11 mouse cellular contexts compared by ENCODE assay signal in genomic region chr10:86264618-86265017, GRCm38 (mm10). TPM values are rescaled to one million over a fixed set of nuclear protein-coding genes. Genes with fewer than 3 reads are reported as not detected.
A peak's percentile ranks its signal among the peaks of the same experiment; 100 is the strongest.
DNase-seq lines count a peak whose midpoint lies in the region; ATAC-seq and TF ChIP-seq lines count a peak whose summit lies in the region.
"Had no signal": no experiment of that assay in that cellular context is flagged by ENCODE, and none has a peak within 500 bp of the region (broad histone marks: within the 10 kb centered on the region; RNA-seq: fewer than 3 reads in every experiment).

No protein-coding gene starts in this region.

- H3K4me1 ChIP-seq in kidney, postnatal 0 days (replicated peaks; ENCODE audit: insufficient read depth, low read length) = no peaks in the 10 kb centered on the region

- no peak overlapping the region for H3K4me3 ChIP-seq in kidney, postnatal 0 days (replicated peaks; ENCODE audit: low read depth, low read length)
- H3K4me3 ChIP-seq: erythroblast, embryonic 14.5 days had no signal

- H3K4me2 ChIP-seq in kidney, postnatal 0 days (ENCODE audit: low read length) = no peak overlapping the region

- 0 out of 2 replicates have a peak, but pooled peaks have one; percentile 24 for TF ChIP-seq CTCF in kidney, postnatal 0 days (IDR thresholded peaks at IDR 0.05; ENCODE audit: low read depth)

- peak overlapping the region; percentile 50; the same call in 1 of the 2 replicates for H3K27ac ChIP-seq in kidney, postnatal 0 days
- H3K27ac ChIP-seq: liver, embryonic 14.5 days had no signal

- WGBS in kidney, postnatal 0 days = 71% methylated on average over 9 of the region's 9 CpGs

- no peaks in the 10 kb centered on the region; the same call in 1 of the 2 replicates for H3K9me3 ChIP-seq in kidney, postnatal 0 days (replicated peaks; ENCODE audit: low read length)

- intact Hi-C loops in heart, postnatal 14 days (cut with DNase I) = no loop called here

- peak; percentile 79; the same call in 1 of the 2 replicates for ATAC-seq in kidney, postnatal 0 days (replicated peaks; ENCODE audit: low FRiP score, low read depth)

- peak; percentile 21 for DNase-seq in adrenal gland, adult 2 months
- no peak for DNase-seq in adrenal gland, adult 18-20 months (ENCODE audit: low spot score in 2 of 2)
- DNase-seq in 3134 (ENCODE audit: extremely low read depth, insufficient read length, low spot score) = peak; percentile 61
- peak; percentile 29 to 43 for DNase-seq in heart, postnatal 14 days
- peak; percentile 88 for DNase-seq in kidney, postnatal 0 days (ENCODE audit: low spot score)
- DNase-seq in spleen, adult 12 weeks (ENCODE audit: low spot score) = no peak
- no peak for DNase-seq in ovary, adult 18-20 months (ENCODE audit: low spot score)
- no peak for DNase-seq in cerebellum, adult 8-10 months
- DNase-seq: thymus, adult 2 months had no signal

- H3K27me3 ChIP-seq in kidney, postnatal 0 days (ENCODE audit: insufficient read depth, low read length) = no peaks in the 10 kb centered on the region

- H3K9ac ChIP-seq in kidney, postnatal 0 days (ENCODE audit: low read depth, low read length) = no peak overlapping the region
- H3K9ac ChIP-seq: liver, embryonic 14.5 days had no signal

- no peaks in the 10 kb centered on the region for H3K36me3 ChIP-seq in kidney, postnatal 0 days (ENCODE audit: insufficient read depth, low read length)

RNA-seq across cellular contexts. Expression of gene Timp3, which starts 35.6 kb away (rescaled TPM):
- total RNA-seq in adrenal gland, adult 2 months (2021) = 100 to 1,000 TPM; 424 to 599 TPM
- 590 and 604 TPM in 2 replicates for polyA plus RNA-seq in adrenal gland, adult 2 months (2012; rRNA removed)
- total RNA-seq in adrenal gland, adult 18-20 months (2021) = 100 to 1,000 TPM; 511 to 546 TPM
- total RNA-seq in heart, postnatal 14 days (2021) = 100 to 1,000 TPM; 163 to 172 TPM
- polyA plus RNA-seq in kidney, postnatal 0 days (2015; fragmentation: Nextera tagmentation; extraction: Ambion mirVana) = 87.4 and 99.7 TPM in 2 replicates

Comparison
In these comparisons a context has a peak if more than half of its experiments do, and no peak if none do; other contexts are left out.
1. DNase-seq: peak in adrenal gland, adult 2 months (single experiment), 3134 (single experiment), heart, postnatal 14 days (2 of 2) and kidney, postnatal 0 days (single experiment); none in adrenal gland, adult 18-20 months (0 of 2), spleen, adult 12 weeks (single experiment), ovary, adult 18-20 months (single experiment) and cerebellum, adult 8-10 months (single experiment).